In the genomic region with DNA sequence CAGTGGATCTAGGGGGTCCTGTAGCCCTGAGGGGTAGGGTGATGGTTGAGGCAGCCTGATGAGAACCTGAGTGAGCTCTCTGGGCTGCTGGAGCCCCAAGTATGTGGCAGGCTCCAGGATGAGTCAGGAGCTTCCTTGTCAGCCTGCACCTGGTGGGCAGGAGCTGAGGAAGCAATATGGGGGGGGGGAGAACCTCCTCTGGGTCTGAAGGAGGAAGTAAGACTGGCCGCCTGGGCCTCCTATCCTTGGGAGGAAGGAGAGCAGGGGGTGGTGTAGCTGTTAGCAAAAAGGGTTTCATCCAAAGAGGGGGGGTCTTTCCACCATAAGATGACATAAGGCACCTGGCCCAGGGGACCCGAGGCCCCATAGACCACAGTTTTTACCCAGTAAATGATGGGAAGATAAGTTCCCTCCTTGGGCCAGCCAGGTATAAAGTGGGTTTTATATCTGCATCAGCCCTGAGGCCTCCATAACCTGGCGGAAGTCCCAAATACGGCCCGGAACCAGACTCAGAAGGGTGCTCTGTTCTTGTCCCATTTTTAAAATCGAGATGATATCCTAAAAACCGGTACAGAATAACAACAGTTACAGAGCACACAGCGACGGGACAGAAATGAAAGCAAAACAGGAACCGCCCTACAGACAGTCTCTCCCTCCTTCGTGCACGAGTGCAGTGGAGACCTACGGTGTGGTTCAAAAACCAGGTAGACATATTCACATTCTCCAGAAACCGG, we compare ENCODE assay signal across 14 mouse cellular contexts. TPM values are rescaled to one million over a fixed set of nuclear protein-coding genes. Genes with fewer than 3 reads are reported as not detected.
DNase-seq lines count a peak whose midpoint lies in the region; ATAC-seq and TF ChIP-seq lines count a peak whose summit lies in the region.
"Had no signal": no experiment of that assay in that cellular context is flagged by ENCODE, and none has a peak within 500 bp of the region (broad histone marks: within the 10 kb centered on the region; RNA-seq: fewer than 3 reads in every experiment).

No protein-coding gene starts in this region.

- DNase-seq in liver, embryonic 11.5 days (ENCODE audit: low spot score): no peak
- DNase-seq in liver (no peak), MEL-GATA-1-ER (ENCODE audit: extremely low read depth, low read depth) (peak; percentile 25)
- DNase-seq in liver, embryonic 14.5 days (ENCODE audit: low read depth in 3 of 3, low spot score in 3 of 3): no peak
- DNase-seq in layer of hippocampus, adult 11-12 months (ENCODE audit: low spot score): no peak
- no peak for DNase-seq in right cerebral cortex, postnatal 36 days (ENCODE audit: low spot score in 2 of 2)
- DNase-seq: cerebellum, postnatal 25 days; kidney, postnatal 10 days; lung, adult 2 months had no signal

- no peak for TF ChIP-seq CTCF in liver, embryonic 14.5 days (IDR thresholded peaks at IDR 0.05; ENCODE audit: low read depth)
- no peak for TF ChIP-seq CTCF in small intestine, adult 2 months (IDR thresholded peaks at IDR 0.05; ENCODE audit: extremely low read depth, insufficient read length, insufficient replicate concordance, low read depth, low read length)

- WGBS in liver, embryonic 11.5 days: 54% methylated on average over 14 of the region's 14 CpGs
- 27% methylated on average over 14 of the region's 14 CpGs for WGBS in liver, embryonic 14.5 days (ENCODE audit: insufficient replicate concordance)
- 70% methylated on average over 14 of the region's 14 CpGs for WGBS in small intestine, adult 2 months
- WGBS in kidney, embryonic 16.5 days: 77% methylated on average over 14 of the region's 14 CpGs

- H3K36me3 ChIP-seq in liver, embryonic 11.5 days (ENCODE audit: control insufficient read depth, insufficient read depth, low read length): no peaks in the 10 kb centered on the region
- no peaks in the 10 kb centered on the region for H3K36me3 ChIP-seq in liver, embryonic 14.5 days (replicated peaks; ENCODE audit: control insufficient read depth, insufficient read depth, low read depth)
- H3K36me3 ChIP-seq in small intestine, adult 2 months (ENCODE audit: control insufficient read depth, insufficient read depth, low read length): peaks cover 47% of the 10 kb centered on the region
- H3K36me3 ChIP-seq in kidney, embryonic 16.5 days (ENCODE audit: insufficient read depth, low read length): no peaks in the 10 kb centered on the region
- H3K36me3 ChIP-seq: heart, embryonic 12.5 days had no signal

- H3K27ac ChIP-seq in liver, embryonic 11.5 days (ENCODE audit: low read depth, low read length): no peak overlapping the region
- H3K27ac ChIP-seq in liver, embryonic 14.5 days: no peak overlapping the region
- no peak overlapping the region; the same call in 1 of the 2 replicates for H3K27ac ChIP-seq in small intestine, adult 2 months (ENCODE audit: insufficient read depth, low read depth, low read length)
- H3K27ac ChIP-seq in kidney, embryonic 16.5 days (ENCODE audit: low read length): no peak overlapping the region
- H3K27ac ChIP-seq: hindbrain, embryonic 14.5 days had no signal

- H3K9ac ChIP-seq in liver, embryonic 11.5 days (ENCODE audit: low read depth, low read length): no peak overlapping the region
- H3K9ac ChIP-seq in liver, embryonic 14.5 days (replicated peaks): no peak overlapping the region
- H3K9ac ChIP-seq in kidney, embryonic 16.5 days (replicated peaks; ENCODE audit: low read length): no peak overlapping the region
- H3K9ac ChIP-seq: heart, embryonic 12.5 days; hindbrain, embryonic 14.5 days had no signal

- ATAC-seq in liver, embryonic 11.5 days (replicated peaks; ENCODE audit: low FRiP score): no peak
- ATAC-seq in liver, embryonic 14.5 days (ENCODE audit: insufficient read depth): no peak
- ATAC-seq in kidney, embryonic 16.5 days (ENCODE audit: low FRiP score, low TSS enrichment): no peak
- ATAC-seq: midbrain, embryonic 16.5 days had no signal

- no peaks in the 10 kb centered on the region; the same call in 1 of the 2 replicates for H3K27me3 ChIP-seq in liver, embryonic 11.5 days (replicated peaks; ENCODE audit: control insufficient read depth, insufficient read depth, low read length)
- no peaks in the 10 kb centered on the region for H3K27me3 ChIP-seq in liver, embryonic 14.5 days (ENCODE audit: control insufficient read depth, insufficient read depth, low read length)
- H3K27me3 ChIP-seq in small intestine, adult 2 months (ENCODE audit: control insufficient read depth, insufficient read depth, low read length): no peaks in the 10 kb centered on the region
- no peaks in the 10 kb centered on the region for H3K27me3 ChIP-seq in kidney, embryonic 16.5 days (ENCODE audit: insufficient read depth, low read length)
- H3K27me3 ChIP-seq: heart, embryonic 12.5 days had no signal

- H3K4me1 ChIP-seq in liver, embryonic 11.5 days (replicated peaks; ENCODE audit: control insufficient read depth, insufficient read depth, low read length): no peaks in the 10 kb centered on the region
- no peaks in the 10 kb centered on the region for H3K4me1 ChIP-seq in liver, embryonic 14.5 days (replicated peaks; ENCODE audit: control insufficient read depth in 2 of 2, insufficient read depth in 2 of 2, low read length in 1 of 2)
- peaks cover 6% of the 10 kb centered on the region for H3K4me1 ChIP-seq in small intestine, adult 2 months (ENCODE audit: control insufficient read depth, insufficient read depth, insufficient read length, low read length)
- no peaks in the 10 kb centered on the region for H3K4me1 ChIP-seq in kidney, embryonic 16.5 days (ENCODE audit: insufficient read depth, low read length)
- H3K4me1 ChIP-seq: heart, embryonic 12.5 days had no signal

- 0 out of 2 replicates have a peak overlapping the region, but pooled peaks have one; percentile 12 for H3K4me3 ChIP-seq in liver, embryonic 11.5 days (ENCODE audit: low read depth, low read length)
- H3K4me3 ChIP-seq in liver, embryonic 14.5 days (ENCODE audit: insufficient read depth in 1 of 2, low read depth in 2 of 2, low read length in 2 of 2): peak overlapping the region; percentile 20 to 27; a peak in 3 of 4 replicates
- H3K4me3 ChIP-seq in small intestine, adult 2 months (ENCODE audit: low read depth, low read length): peak overlapping the region; percentile 38
- H3K4me3 ChIP-seq in kidney, embryonic 16.5 days (ENCODE audit: low read length): no peak overlapping the region
- H3K4me3 ChIP-seq: heart, embryonic 12.5 days had no signal

- H3K4me2 ChIP-seq in liver, embryonic 11.5 days: peak overlapping the region; percentile 47
- peak overlapping the region; percentile 41 for H3K4me2 ChIP-seq in liver, embryonic 14.5 days (ENCODE audit: low read depth)
- H3K4me2 ChIP-seq in kidney, embryonic 16.5 days (replicated peaks; ENCODE audit: low read depth, low read length): no peak overlapping the region
- H3K4me2 ChIP-seq: heart, embryonic 12.5 days; hindbrain, embryonic 14.5 days had no signal

- TF ChIP-seq POLR2A in small intestine, adult 2 months (IDR thresholded peaks at IDR 0.05; ENCODE audit: low read depth, low read length): no peak

- no peaks in the 10 kb centered on the region for H3K9me3 ChIP-seq in liver, embryonic 11.5 days (ENCODE audit: control insufficient read depth, low read length)
- H3K9me3 ChIP-seq in liver, embryonic 14.5 days (ENCODE audit: control insufficient read depth, low read length): no peaks in the 10 kb centered on the region
- H3K9me3 ChIP-seq in kidney, embryonic 16.5 days (ENCODE audit: low read length): no peaks in the 10 kb centered on the region
- H3K9me3 ChIP-seq: heart, embryonic 12.5 days had no signal

- no peak for TF ChIP-seq EP300 in liver, embryonic 14.5 days (IDR thresholded peaks at IDR 0.05; ENCODE audit: low read depth)

RNA-seq across cellular contexts. Expression of gene B4galnt2, which starts 18.1 kb away (rescaled TPM):
- polyA plus RNA-seq in liver, embryonic 11.5 days (2014; fragmentation: Nextera tagmentation; extraction: Ambion mirVana): 0.34 and 0.51 TPM in 2 replicates
- 0.02 TPM in 2 replicates for polyA plus RNA-seq in liver, embryonic 14.5 days (2012; rRNA removed)
- polyA plus RNA-seq in liver, embryonic 14.5 days (2014; fragmentation: Nextera tagmentation; extraction: Ambion mirVana): 0.09 TPM in 1 of 2 replicates, not detected in the other
- polyA plus RNA-seq in small intestine, adult 2 months (2012; rRNA removed): 75.7 and 133 TPM in 2 replicates
- 1.4 and 1.9 TPM in 2 replicates for polyA plus RNA-seq in kidney, embryonic 16.5 days (2015; fragmentation: Nextera tagmentation; extraction: Ambion mirVana)
- polyA plus RNA-seq: hindbrain, embryonic 14.5 days; lung, adult 2 months; midbrain, embryonic 16.5 days had no signal

RNA-seq across cellular contexts. Expression of gene Abi3, which starts 54.3 kb away (rescaled TPM):
- polyA plus RNA-seq in liver, embryonic 11.5 days (2014; fragmentation: Nextera tagmentation; extraction: Ambion mirVana): 6.4 and 7.9 TPM in 2 replicates
- polyA plus RNA-seq in liver, embryonic 14.5 days (2012; rRNA removed): 4.9 and 6.2 TPM in 2 replicates
- 2.3 and 3.8 TPM in 2 replicates for polyA plus RNA-seq in liver, embryonic 14.5 days (2014; fragmentation: Nextera tagmentation; extraction: Ambion mirVana)
- polyA plus RNA-seq in small intestine, adult 2 months (2012; rRNA removed): 34.0 and 73.5 TPM in 2 replicates
- polyA plus RNA-seq in kidney, embryonic 16.5 days (2015; fragmentation: Nextera tagmentation; extraction: Ambion mirVana): 11.7 and 14.1 TPM in 2 replicates

RNA-seq across cellular contexts. Expression of gene Gngt2, which starts 59.6 kb away (rescaled TPM):
- 19.5 and 22.3 TPM in 2 replicates for polyA plus RNA-seq in liver, embryonic 11.5 days (2014; fragmentation: Nextera tagmentation; extraction: Ambion mirVana)
- polyA plus RNA-seq in liver, embryonic 14.5 days (2012; rRNA removed): 6.9 and 13.0 TPM in 2 replicates
- polyA plus RNA-seq in liver, embryonic 14.5 days (2014; fragmentation: Nextera tagmentation; extraction: Ambion mirVana): 16.5 and 17.5 TPM in 2 replicates
- 2.1 and 4.7 TPM in 2 replicates for polyA plus RNA-seq in small intestine, adult 2 months (2012; rRNA removed)
- 21.0 and 24.2 TPM in 2 replicates for polyA plus RNA-seq in kidney, embryonic 16.5 days (2015; fragmentation: Nextera tagmentation; extraction: Ambion mirVana)

Comparison
In these comparisons a context has a peak if more than half of its experiments do, and no peak if none do; other contexts are left out.
1. RNA of gene B4galnt2, which starts 18.1 kb away (polyA plus RNA-seq): 75.7 to 133 TPM in small intestine, adult 2 months; 1.4 to 1.9 TPM in kidney, embryonic 16.5 days, 0.34 to 0.51 TPM in liver, embryonic 11.5 days and 0.02 to 0.09 TPM in liver, embryonic 14.5 days; every median in the first group is over 10 times any median in the second.